10 mouse cellular contexts compared by ENCODE assay signal in genomic region chr10:105509896-105510272, GRCm38 (mm10).
A peak's percentile ranks its signal among the peaks of the same experiment; 100 is the strongest.
DNase-seq lines count a peak whose midpoint lies in the region; ATAC-seq and TF ChIP-seq lines count a peak whose summit lies in the region.
"Had no signal": no experiment of that assay in that cellular context is flagged by ENCODE, and none has a peak within 500 bp of the region (broad histone marks: within the 10 kb centered on the region; RNA-seq: fewer than 3 reads in every experiment).

No protein-coding gene starts in this region.

- DNase-seq in cerebellum, postnatal 10 days, result peak; percentile 47 to 48
- DNase-seq in cerebellum, adult 8-10 months, result no peak
- DNase-seq in lung, embryonic 14.5 days, result no peak
- DNase-seq in lung, adult 2 months, result no peak
- no peak for DNase-seq in right cerebral cortex, adult 18-20 months
- DNase-seq in frontal cortex, postnatal 25 days (ENCODE audit: low spot score in 2 of 2), result no peak
- DNase-seq: kidney, adult 2 months had no signal

- H3K9ac ChIP-seq in lung, embryonic 14.5 days, result no peak overlapping the region
- H3K9ac ChIP-seq in hindbrain, embryonic 16.5 days (ENCODE audit: low read depth, low read length), result no peak overlapping the region
- H3K9ac ChIP-seq in neural tube, embryonic 12.5 days, result no peak overlapping the region

- peak overlapping the region; percentile 18; the same call in 1 of the 2 replicates for H3K27ac ChIP-seq in lung, embryonic 14.5 days (ENCODE audit: low read depth)
- H3K27ac ChIP-seq in hindbrain, embryonic 16.5 days (ENCODE audit: low read depth, low read length), result no peak overlapping the region
- H3K27ac ChIP-seq in neural tube, embryonic 12.5 days, result no peak overlapping the region

- no peak for TF ChIP-seq CTCF in lung, embryonic 14.5 days (IDR thresholded peaks at IDR 0.05; ENCODE audit: low read depth)
- TF ChIP-seq CTCF in lung, adult 2 months (IDR thresholded peaks at IDR 0.05; ENCODE audit: insufficient read depth, low read length), result no peak

- H3K36me3 ChIP-seq in lung, embryonic 14.5 days (ENCODE audit: insufficient read depth), result 0 out of 2 replicates have a peak, but pooled peaks cover 5% of the 10 kb centered on the region
- no peaks in the 10 kb centered on the region for H3K36me3 ChIP-seq in hindbrain, embryonic 16.5 days (ENCODE audit: control insufficient read depth, insufficient read depth, low read length)
- peaks cover 4% of the 10 kb centered on the region; the same call in 1 of the 2 replicates for H3K36me3 ChIP-seq in neural tube, embryonic 12.5 days

- peak; percentile 45; the same call in 1 of the 2 replicates for ATAC-seq in lung, embryonic 14.5 days (ENCODE audit: insufficient read depth)
- 0 out of 2 replicates have a peak, but pooled peaks have one; percentile 21 for ATAC-seq in hindbrain, embryonic 16.5 days
- peak; percentile 70 for ATAC-seq in neural tube, embryonic 12.5 days (ENCODE audit: low FRiP score, low read depth)

- no peak for TF ChIP-seq POLR2A in lung, adult 2 months (IDR thresholded peaks at IDR 0.05; ENCODE audit: borderline replicate concordance, extremely low read depth, low read depth, low read length)

- H3K4me2 ChIP-seq in lung, embryonic 14.5 days, result peak overlapping the region; percentile 25; the same call in 1 of the 2 replicates
- peak overlapping the region; percentile 21 for H3K4me2 ChIP-seq in hindbrain, embryonic 16.5 days (ENCODE audit: low read length)
- H3K4me2 ChIP-seq in neural tube, embryonic 12.5 days (replicated peaks), result peak overlapping the region; percentile 52

- H3K27me3 ChIP-seq in lung, embryonic 14.5 days (ENCODE audit: insufficient read depth, low read length), result no peaks in the 10 kb centered on the region
- no peaks in the 10 kb centered on the region for H3K27me3 ChIP-seq in hindbrain, embryonic 16.5 days (replicated peaks; ENCODE audit: control insufficient read depth, insufficient read depth, low read length)
- H3K27me3 ChIP-seq in neural tube, embryonic 12.5 days (replicated peaks), result no peaks in the 10 kb centered on the region

- WGBS in lung, embryonic 14.5 days, result 35% methylated on average over 4 of the region's 5 CpGs
- 41% methylated on average over 4 of the region's 5 CpGs for WGBS in lung, adult 2 months
- 14% methylated on average over 3 of the region's 5 CpGs for WGBS in hindbrain, embryonic 16.5 days
- 18% methylated on average over 5 of the region's 5 CpGs for WGBS in neural tube, embryonic 12.5 days

- no peaks in the 10 kb centered on the region for H3K9me3 ChIP-seq in lung, embryonic 14.5 days (ENCODE audit: low read depth, low read length)
- no peaks in the 10 kb centered on the region for H3K9me3 ChIP-seq in hindbrain, embryonic 16.5 days (ENCODE audit: control insufficient read depth, low read length)
- no peaks in the 10 kb centered on the region for H3K9me3 ChIP-seq in neural tube, embryonic 12.5 days

- no peak overlapping the region for H3K4me3 ChIP-seq in lung, embryonic 14.5 days (ENCODE audit: low read depth, low read length)
- no peak overlapping the region for H3K4me3 ChIP-seq in lung, adult 2 months (replicated peaks; ENCODE audit: extremely low read depth, low read depth, low read length)
- H3K4me3 ChIP-seq in hindbrain, embryonic 16.5 days (ENCODE audit: low read length), result no peak overlapping the region
- peak overlapping the region; percentile 7; the same call in 1 of the 2 replicates for H3K4me3 ChIP-seq in neural tube, embryonic 12.5 days
- H3K4me3 ChIP-seq: myocyte had no signal

- peaks cover 10% of the 10 kb centered on the region for H3K4me1 ChIP-seq in lung, embryonic 14.5 days (ENCODE audit: insufficient read depth)
- peaks cover 3% of the 10 kb centered on the region; the same call in 1 of the 2 replicates for H3K4me1 ChIP-seq in lung, adult 2 months (ENCODE audit: control insufficient read depth, insufficient read depth, low read length)
- H3K4me1 ChIP-seq in hindbrain, embryonic 16.5 days (ENCODE audit: control insufficient read depth, insufficient read depth, low read depth, low read length), result peaks cover 2% of the 10 kb centered on the region; the same call in 1 of the 2 replicates
- peaks cover 25% of the 10 kb centered on the region for H3K4me1 ChIP-seq in neural tube, embryonic 12.5 days

Comparison
In these comparisons a context has a peak if more than half of its experiments do, and no peak if none do; other contexts are left out.
1. DNase-seq: peak in cerebellum, postnatal 10 days (2 of 2); none in cerebellum, adult 8-10 months (single experiment), lung, embryonic 14.5 days (single experiment), lung, adult 2 months (single experiment), right cerebral cortex, adult 18-20 months (single experiment) and frontal cortex, postnatal 25 days (0 of 2).
2. Peak in every context shown above with its lines, with median percentiles within 50 percentile points of each other: ATAC-seq and H3K4me2 ChIP-seq.